Mouse (Mus musculus): ENCODE data around the gene Cfc1.
"Not testable (repeated sequence)": the region's sequence is repeated elsewhere in the genome, so short reads cannot be mapped to it uniquely, and the experiment has no call there.

Gene Cfc1

DNA sequence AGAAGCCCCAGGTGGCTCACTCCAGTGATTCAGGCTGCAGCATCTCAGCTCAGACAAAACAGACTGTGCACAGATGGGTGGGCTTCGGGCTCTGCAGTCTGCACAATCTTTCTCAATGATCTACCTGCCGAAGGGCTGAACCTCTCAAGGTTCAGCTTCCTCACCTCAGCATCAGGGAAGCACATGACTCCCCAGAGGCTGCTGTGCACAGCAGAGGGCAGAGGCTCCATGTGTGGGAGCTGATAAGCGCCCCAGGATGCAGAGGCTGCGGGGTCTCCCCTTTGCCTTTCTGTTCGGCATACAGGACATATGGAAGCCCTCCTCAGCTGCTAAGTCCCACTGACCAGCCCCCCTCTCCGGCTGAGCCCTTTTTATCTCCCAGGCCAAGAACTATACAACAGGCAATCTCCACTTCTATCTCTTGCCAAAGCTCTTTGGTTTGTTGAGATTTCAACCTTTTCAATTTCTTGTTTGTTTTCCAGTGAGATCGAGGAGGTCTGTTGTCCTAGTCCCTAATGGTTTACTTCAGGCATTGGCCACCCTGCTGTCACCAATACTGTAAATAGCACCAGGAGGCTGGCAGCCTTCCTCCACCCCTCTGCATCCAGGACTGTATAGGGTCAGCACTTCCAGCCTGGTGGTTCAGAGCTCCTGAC, at the start of gene Cfc1:
Cfc1 (plus strand) TSS at position 606 of the 656 bp plus-strand sequence.
- in situ Hi-C loops (cut with MboI, MseI) = not testable (repeated sequence)

DNA sequence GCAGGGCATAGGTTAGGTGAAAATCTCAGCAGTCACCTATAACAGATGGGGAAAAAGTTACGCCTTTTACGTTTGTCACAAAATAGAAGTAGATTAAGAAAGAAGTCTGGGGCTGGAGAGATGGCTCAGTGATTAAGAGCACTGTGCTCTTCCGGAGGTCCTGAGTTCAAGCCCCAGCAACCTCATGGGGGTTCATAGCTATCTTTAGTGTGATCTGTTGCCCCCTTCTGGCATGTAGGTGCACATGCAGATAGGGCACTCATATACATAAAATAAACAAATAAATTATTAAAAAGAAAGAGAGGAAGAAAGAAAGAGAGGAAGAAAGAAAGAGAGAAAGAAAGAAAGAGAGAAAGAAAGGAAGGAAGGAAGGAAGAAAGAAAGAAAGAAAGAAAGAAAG, 48.1 kb upstream of the Cfc1 start:
- in situ Hi-C loops (cut with MboI, MseI) = loop anchor here (5.0 kb wide), 2 partner anchors 55 to 265 kb away; no protein-coding TSS in a partner anchor

DNA sequence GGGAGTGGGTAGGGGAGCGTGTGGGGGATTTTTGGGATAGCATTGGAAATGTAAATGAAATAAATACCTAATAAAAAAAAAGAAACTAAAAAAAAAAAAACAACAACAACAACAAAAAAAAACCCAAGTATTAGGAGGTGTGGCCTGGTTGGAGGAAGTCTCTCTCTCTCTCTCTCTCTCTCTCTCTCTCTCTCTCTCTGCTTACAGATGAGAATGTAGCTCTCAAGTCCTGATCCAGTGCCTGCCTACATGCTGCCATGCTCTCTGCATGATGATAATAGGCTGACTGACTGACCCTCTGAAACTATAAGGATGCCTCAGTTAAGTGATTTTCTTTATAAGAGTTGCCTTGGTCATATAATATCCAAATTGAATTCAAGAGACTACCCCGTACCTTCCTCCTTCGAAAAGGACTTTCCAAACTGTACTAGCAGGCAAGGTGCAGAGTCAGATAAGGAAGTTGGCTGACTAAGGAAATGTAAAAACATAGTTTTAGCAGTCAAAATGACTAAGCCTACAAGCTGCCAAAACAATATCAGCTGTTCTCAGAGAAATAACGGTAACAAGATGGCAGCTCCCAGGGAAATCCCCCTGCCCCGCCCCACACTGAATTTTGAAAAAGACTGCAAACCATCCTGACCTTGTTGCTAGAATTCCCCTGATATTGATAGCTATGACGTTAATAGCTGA, 45.5 kb upstream of the Cfc1 start:
- in situ Hi-C loops (cut with MboI, MseI) = loop anchor here (5.0 kb wide), 2 partner anchors 58 to 268 kb away; no protein-coding TSS in a partner anchor

DNA sequence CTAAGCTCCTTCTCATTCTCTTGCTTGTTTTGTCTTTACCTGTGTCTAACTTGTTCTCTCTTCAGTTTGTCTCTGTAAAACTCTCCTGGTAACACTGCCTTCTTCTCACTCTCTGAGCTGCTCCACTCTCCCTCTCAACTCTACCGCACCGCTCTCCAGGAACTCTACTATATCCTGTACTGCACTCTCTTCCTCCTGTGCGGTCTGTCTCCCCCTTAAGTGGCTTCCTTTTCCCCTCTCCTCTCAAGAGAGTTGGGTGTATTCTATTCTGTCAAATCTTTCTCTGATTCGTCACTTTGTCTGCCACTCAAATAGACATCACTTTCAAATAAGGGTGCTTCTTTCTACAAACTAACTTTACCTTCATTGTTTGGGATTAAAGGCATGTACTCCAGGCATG, 44.0 kb upstream of the Cfc1 start:
- in situ Hi-C loops (cut with MboI, MseI) = no loop called here

DNA sequence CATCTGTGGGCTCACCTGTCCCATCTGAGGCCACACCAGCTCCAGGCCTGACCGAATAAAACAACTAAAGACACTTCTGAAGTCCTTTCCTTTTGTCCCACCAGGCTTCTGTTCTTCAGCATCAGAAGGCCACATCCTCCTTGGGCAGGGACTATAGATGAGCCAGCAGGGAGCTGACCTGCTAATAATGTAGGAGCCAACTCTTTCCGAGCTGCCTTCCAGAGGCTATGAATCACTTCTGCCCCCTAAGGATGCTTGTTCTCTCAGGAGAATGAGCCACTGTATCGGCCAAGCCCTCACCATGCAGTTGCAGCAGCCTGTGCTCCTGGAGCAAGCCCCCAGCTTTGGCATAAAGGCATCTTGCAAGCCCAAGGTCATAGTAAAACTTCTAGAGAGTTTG, 32.5 kb upstream of the Cfc1 start:
- in situ Hi-C loops (cut with MboI, MseI) = loop anchor here (5.0 to 10.0 kb wide), 2 partner anchors 54 to 1028 kb away; no protein-coding TSS in a partner anchor

DNA sequence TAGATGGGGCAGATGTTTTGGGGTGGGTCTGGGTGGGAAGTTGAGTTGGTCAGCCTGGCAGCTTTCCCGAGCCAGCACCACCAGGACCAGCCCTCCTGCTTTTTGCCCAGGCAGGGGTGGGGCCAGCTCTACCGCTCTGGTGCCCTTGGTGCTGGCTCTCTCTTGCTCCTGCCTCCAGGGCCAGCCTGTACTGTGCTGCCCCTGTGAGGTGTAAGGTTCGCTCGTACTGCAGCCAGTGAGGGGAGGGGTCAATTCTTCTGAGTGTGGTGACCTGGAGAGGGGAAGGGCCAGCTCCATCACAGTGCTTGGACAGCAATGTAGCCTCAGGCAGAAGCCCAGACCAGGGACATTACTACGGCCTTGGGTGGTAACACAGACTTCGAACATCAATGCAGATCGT, 30.1 kb upstream of the Cfc1 start:
- in situ Hi-C loops (cut with MboI, MseI) = loop anchor here in 1 of 2 experiments (5.0 to 10.0 kb wide), 2 partner anchors 87 to 1031 kb away; no protein-coding TSS in a partner anchor

DNA sequence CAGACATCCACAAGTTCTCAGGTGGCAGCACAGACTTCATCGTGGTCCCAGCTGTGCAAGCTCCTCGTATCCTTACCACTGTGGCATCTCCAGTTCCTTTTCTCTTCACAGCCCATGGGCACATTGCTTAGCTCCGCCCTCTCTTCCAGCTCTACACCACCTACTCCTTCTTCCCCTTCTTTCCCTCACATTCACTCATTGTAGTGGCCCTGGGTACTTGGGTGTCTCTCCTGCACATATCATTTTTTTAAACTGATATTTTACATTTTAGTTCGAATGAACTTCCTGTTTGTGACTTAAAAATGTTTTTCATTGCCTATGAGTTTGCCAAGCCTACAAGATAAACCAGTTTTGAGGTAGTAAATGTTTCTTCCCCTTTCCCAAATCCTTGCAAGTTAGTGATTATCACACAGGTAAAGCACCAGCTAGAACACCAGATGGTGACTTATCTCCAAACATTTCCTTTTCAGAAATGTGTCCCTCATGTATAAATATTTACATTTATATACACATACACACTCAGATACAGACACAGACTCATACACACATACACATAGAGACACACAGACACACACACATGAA, 29.4 kb upstream of the Cfc1 start:
- in situ Hi-C loops (cut with MboI, MseI) = loop anchor here in 1 of 2 experiments (5.0 to 10.0 kb wide), 2 partner anchors 86 to 1031 kb away; no protein-coding TSS in a partner anchor

DNA sequence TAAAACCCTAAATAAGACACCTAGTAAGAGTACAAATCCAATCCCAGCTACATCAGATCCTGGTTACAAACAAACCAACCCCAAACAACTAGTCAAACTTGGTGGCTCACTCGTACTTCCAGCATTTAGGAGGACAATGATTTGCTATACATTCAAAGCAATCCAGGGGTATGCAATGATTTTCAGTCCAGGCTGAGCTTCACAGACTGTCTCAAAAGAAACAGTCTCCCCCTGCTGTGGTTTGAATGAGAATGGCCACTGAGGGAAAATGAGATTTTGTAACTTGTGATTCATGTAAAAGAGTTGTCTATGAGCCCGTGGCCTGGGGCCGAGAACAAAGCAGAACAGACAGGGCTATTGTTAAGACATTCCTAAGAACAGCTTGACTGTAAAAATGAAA, 27.5 kb upstream of the Cfc1 start:
- in situ Hi-C loops (cut with MboI, MseI) = loop anchor here in 1 of 2 experiments (5.0 to 10.0 kb wide), 2 partner anchors 84 to 1033 kb away; no protein-coding TSS in a partner anchor

DNA sequence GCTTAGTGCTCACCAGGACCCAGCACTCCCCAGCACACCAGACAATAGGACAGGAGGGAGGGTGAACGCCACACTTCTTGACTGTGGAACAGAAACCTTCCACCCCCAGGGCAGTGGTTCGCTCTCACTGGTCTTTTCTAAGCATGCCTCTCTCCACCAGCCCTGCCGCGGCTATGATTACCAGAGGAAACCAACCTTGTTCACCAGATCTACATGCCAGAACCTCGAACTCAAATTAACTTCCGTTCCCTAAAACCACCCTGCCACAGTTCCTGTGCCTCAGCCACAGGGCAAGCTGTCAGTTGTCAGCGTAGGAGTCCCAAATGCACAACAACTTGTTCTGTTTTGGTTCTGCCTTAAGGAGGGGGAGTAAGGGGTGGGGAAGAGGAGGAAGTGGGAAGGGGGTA, 24.9 kb upstream of the Cfc1 start:
- in situ Hi-C loops (cut with MboI, MseI) = loop anchor here in 1 of 2 experiments (10.0 kb wide), 1 partner anchor 84 kb away; no protein-coding TSS in a partner anchor

DNA sequence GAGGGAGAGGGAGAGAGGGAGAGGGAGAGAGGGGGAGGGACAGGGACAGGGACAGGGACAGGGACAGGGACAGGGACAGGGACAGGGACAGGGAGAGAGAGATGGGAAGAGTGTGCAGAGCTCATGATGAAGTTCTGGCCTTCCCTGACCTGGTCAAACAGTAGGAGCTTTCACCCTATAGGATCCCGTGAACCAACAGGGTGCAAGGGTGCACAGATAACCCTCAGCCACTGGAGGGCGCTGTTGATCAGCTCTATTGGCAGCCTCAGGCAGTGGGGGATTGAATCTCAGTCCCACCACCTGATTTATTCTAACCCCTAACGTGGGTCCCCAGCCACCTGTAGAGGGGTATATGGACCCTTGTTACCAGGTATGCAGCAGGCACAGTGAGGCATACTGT, 24.4 kb upstream of the Cfc1 start:
- in situ Hi-C loops (cut with MboI, MseI) = loop anchor here in 1 of 2 experiments (10.0 kb wide), 1 partner anchor 84 kb away; no protein-coding TSS in a partner anchor

DNA sequence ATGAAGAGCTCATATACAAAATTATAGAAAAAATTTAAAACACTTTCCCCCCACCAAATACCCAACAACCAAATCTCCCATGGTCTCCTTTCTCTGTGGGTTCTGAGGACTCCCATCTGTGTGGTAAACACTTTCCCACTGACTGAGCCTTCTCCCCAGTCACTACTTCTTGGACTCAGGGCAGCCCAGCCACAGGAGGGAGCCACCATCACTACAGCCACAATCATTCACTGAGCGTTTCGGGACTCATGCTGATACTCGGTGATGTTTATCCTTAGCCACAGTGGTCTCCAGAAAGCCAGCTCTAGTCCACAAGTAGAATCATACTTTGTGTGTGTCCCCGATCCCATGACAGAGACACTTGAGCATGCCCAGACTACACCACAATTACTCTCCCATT, 22.4 kb upstream of the Cfc1 start:
- in situ Hi-C loops (cut with MboI, MseI) = loop anchor here in 1 of 2 experiments (10.0 kb wide), 1 partner anchor 82 kb away; no protein-coding TSS in a partner anchor

DNA sequence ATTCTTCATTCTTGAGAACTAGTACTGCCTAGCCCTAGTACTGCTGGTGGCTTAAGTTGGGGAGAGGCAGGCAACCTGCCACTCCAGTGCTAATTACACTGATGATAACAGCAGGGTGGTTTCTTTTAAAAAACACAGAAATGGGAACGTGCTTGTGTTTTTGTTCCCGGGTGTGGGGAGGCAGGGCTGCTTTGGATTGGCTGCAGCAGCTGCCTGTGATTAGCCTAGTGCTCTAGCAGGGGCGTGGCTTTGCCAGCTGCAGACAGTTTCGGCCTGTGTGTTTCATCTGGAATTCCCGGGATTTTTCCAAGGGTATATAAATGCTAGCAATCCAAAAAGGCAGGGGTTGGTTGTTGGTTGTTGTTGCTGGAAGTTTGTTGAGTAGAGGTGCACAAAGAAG, 18.9 kb upstream of the Cfc1 start:
- in situ Hi-C loops (cut with MboI, MseI) = loop anchor here in 1 of 2 experiments (10.0 kb wide), 1 partner anchor 78 kb away; no protein-coding TSS in a partner anchor

DNA sequence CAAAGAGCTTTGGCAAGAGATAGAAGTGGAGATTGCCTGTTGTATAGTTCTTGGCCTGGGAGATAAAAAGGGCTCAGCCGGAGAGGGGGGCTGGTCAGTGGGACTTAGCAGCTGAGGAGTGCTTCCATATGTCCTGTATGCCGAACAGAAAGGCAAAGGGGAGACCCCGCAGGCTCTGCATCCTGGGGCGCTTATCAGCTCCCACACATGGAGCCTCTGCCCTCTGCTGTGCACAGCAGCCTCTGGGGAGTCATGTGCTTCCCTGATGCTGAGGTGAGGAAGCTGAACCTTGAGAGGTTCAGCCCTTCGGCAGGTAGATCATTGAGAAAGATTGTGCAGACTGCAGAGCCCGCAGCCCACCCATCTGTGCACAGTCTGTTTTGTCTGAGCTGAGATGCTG, 18.2 kb upstream of the Cfc1 start:
- in situ Hi-C loops (cut with MboI, MseI) = loop anchor here in 1 of 2 experiments (10.0 kb wide), 1 partner anchor 78 kb away; no protein-coding TSS in a partner anchor

DNA sequence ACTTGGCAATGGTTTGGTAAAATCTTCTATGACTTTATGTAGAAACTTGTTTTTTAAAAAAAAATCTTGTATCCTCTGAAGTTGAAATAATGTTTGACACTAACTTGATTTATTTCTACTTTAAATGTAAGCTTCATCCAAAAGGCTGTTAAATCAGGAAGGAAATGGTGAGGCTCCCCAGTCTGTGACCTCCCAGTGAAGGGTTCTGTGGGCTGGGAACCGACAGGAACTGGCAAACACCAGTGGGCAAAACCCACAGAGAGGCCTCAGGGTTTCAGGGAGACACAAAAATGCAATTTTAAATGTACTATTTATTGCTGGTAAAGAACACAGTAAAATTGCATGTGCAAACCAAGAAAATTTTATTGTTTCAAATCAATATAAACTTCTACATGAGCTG, 17.7 kb upstream of the Cfc1 start:
- in situ Hi-C loops (cut with MboI, MseI) = loop anchor here in 1 of 2 experiments (10.0 kb wide), 1 partner anchor 77 kb away; no protein-coding TSS in a partner anchor

DNA sequence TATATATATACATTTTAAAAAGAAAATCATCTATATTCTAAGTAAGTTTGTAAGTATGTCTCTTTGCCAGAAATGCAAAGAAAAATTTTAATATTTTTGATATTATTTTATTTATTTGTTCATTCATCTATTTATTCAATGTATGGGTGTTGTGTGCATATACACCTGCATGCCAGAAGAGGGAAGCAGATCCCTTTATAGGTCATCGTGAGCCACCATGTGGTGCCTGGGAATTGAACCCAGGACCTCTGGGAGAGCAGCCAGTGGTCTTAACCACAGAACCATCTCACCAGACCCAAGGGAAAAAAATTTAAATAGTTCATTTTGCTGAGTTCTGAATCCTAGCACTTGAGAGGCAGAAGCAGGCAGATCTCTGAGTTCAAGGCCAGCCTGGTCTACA, 17.2 kb upstream of the Cfc1 start:
- in situ Hi-C loops (cut with MboI, MseI) = loop anchor here in 1 of 2 experiments (10.0 kb wide), 1 partner anchor 77 kb away; no protein-coding TSS in a partner anchor

DNA sequence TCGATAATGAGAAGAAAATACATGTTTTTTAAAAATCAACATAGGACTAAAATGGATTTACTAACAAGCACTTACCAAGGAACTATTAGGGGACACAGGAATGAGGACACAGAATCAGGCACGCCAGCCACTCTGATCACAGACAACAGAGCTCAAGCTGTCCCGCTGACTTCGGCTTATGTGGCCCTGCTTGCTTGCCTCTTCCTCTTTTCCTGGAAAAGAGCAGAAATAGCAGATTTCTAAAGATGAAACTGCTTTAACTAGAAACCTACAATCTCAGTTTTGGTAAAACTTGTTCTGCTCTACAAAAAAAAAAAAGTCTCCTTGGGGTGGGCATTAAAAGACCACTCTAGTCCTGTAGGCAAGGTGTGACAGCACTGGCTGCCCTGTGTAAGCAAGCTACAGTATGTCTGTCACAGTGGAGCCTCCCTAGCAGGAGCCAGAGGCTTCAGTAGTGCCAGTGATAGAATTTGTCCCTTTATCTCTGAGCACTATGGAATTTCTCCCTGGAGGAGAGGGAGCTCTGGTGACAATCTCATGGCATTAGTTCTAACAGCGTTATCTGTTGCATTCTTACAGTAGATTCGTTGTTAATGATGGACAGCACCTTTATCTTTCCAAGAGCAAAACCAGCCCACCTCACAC, 13.1 kb upstream of the Cfc1 start:
- in situ Hi-C loops (cut with MboI, MseI) = no loop called here

DNA sequence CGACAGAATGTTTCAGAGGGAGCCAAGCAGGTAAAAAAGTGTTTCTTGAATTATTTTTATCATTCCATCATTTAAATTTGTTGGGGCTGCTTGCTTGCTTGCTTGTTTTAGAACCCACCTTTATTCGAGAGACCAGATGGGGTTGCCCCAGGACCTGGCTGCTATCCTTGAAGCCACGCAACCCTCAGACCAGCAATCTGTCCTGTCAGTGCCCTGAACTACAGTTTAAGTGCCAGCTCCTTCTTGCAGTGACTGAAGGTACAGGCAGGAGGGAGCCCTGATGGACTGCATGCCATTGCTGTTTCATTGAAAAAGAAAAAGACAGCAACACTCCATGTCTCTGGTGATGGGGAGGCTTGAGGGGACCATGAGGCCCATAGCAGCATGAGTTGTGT, 12.6 kb upstream of the Cfc1 start:
- in situ Hi-C loops (cut with MboI, MseI) = no loop called here

DNA sequence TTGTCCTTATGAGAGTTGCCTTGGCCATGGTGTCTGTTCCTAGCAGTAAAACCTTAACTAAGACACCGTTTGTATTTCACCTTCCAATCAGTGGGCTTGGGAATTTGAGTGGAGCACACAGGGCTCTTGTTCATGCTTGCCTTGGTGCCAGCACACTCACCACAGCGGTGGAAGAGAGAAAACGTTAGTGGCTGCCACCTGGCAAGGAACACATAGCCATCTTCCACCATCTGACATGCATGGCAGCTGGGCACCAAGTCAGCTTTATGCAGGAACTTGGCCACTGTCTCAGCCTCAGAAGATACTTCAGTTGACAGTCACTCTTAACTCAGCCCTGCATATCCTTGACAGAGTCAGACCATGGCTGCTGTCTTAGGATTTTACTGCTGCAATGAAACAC, 11.8 kb upstream of the Cfc1 start:
- in situ Hi-C loops (cut with MboI, MseI) = no loop called here

DNA sequence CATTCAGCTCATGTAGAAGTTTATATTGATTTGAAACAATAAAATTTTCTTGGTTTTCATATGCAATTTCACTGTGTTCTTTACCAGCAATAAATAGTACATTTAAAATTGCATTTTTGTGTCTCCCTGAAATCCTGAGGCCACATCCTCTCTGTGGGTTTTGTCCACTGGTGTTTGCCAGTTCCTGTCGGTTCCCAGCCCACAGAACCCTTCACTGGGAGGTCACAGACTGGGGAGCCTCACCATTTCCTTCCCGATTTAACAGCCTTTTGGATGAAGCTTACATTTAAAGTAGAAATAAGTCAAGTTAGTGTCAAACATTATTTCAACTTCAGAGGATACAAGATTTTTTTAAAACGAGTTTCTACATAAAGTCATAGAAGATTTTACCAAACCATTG, 874 bp upstream of the Cfc1 start:
- in situ Hi-C loops (cut with MboI, MseI) = not testable (repeated sequence)

DNA sequence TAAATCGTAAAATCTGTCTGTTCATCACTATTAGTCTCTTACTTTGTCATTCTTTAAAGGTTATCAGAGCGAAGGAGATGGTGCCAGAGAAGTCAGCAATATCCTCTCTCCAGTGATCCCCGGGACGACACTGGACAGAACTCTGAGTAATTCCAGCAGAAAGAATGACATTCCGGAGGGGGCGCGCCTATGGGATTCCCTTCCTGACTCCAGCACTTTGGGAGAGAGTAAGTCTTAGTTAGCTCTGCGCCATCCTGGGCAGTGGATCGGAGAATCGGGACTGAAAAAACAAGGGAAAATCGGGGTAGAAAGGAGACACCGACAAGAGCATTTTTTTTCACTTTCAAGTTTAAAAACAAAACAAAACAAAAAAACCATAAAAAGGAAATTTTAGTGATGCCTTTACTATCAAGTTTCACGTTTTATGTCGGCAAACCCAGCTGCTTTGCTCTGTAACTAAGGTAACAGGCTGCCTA, 881 bp downstream of the Cfc1 start:
- in situ Hi-C loops (cut with MboI, MseI) = no loop called here
